Mouse (Mus musculus): ENCODE measurements around the gene Capn13. TPM values are rescaled to one million over a fixed set of nuclear protein-coding genes. Genes with fewer than 3 reads are reported as not detected.

Capn13 gene
- polyA plus RNA-seq, 1 experiment from 2014 or later: not detected

GRCm38 (mm10) chr17:73323981-73324380 lies 76.7 kb downstream of the Capn13 start:
- 66% methylated on average over 3 of the region's 3 CpGs for WGBS
- H3K4me3 ChIP-seq (ENCODE audit: low read depth, low read length): no peak overlapping the region
- H3K36me3 ChIP-seq (ENCODE audit: control insufficient read depth, insufficient read depth, low read length): no peaks in the 10 kb centered on the region
- H3K27me3 ChIP-seq (replicated peaks; ENCODE audit: control insufficient read depth, insufficient read depth, low read length): no peaks in the 10 kb centered on the region
- H3K9ac ChIP-seq (ENCODE audit: low read depth, low read length): no peak overlapping the region
- no peaks in the 10 kb centered on the region for H3K9me3 ChIP-seq (ENCODE audit: control insufficient read depth, low read length)
- DNase-seq (ENCODE audit: low spot score) (no peak), ATAC-seq (replicated peaks; ENCODE audit: low FRiP score) (no peak)
- no peak overlapping the region for H3K27ac ChIP-seq (ENCODE audit: low read depth, low read length)
- H3K4me2 ChIP-seq: no peak overlapping the region
- H3K4me1 ChIP-seq (replicated peaks; ENCODE audit: control insufficient read depth, insufficient read depth, low read length): no peaks in the 10 kb centered on the region

GRCm38 (mm10) chr17:73314786-73315185 lies 85.9 kb downstream of the Capn13 start:
- Histone ChIP-seq H3K4me1 (replicated peaks; ENCODE audit: control insufficient read depth, insufficient read depth, low read length) (no peaks in the 10 kb centered on the region), H3K4me2 (no peak overlapping the region), H3K9ac (ENCODE audit: low read depth, low read length) (no peak overlapping the region), H3K9me3 (ENCODE audit: control insufficient read depth, low read length) (no peaks in the 10 kb centered on the region), H3K36me3 (ENCODE audit: control insufficient read depth, insufficient read depth, low read length) (no peaks in the 10 kb centered on the region), H3K27me3 (replicated peaks; ENCODE audit: control insufficient read depth, insufficient read depth, low read length) (no peaks in the 10 kb centered on the region), H3K4me3 (ENCODE audit: low read depth, low read length) (no peak overlapping the region), H3K27ac (ENCODE audit: low read depth, low read length) (no peak overlapping the region)
- 92% methylated on average over 13 of the region's 13 CpGs for WGBS
- no peak for ATAC-seq (replicated peaks; ENCODE audit: low FRiP score)
- DNase-seq (ENCODE audit: low spot score): no peak

GRCm38 (mm10) chr17:73311491-73311890 lies 89.2 kb downstream of the Capn13 start:
- WGBS: 87% methylated on average over 5 of the region's 5 CpGs
- H3K4me2 ChIP-seq: no peak overlapping the region
- no peak overlapping the region for H3K27ac ChIP-seq (ENCODE audit: low read depth, low read length)
- H3K27me3 ChIP-seq (replicated peaks; ENCODE audit: control insufficient read depth, insufficient read depth, low read length): no peaks in the 10 kb centered on the region
- ATAC-seq (replicated peaks; ENCODE audit: low FRiP score) (no peak), DNase-seq (ENCODE audit: low spot score) (no peak)
- H3K4me3 ChIP-seq (ENCODE audit: low read depth, low read length): no peak overlapping the region
- H3K9me3 ChIP-seq (ENCODE audit: control insufficient read depth, low read length): no peaks in the 10 kb centered on the region
- no peaks in the 10 kb centered on the region for H3K4me1 ChIP-seq (replicated peaks; ENCODE audit: control insufficient read depth, insufficient read depth, low read length)
- no peak overlapping the region for H3K9ac ChIP-seq (ENCODE audit: low read depth, low read length)
- H3K36me3 ChIP-seq (ENCODE audit: control insufficient read depth, insufficient read depth, low read length): no peaks in the 10 kb centered on the region

GRCm38 (mm10) chr17:73308691-73309090 lies 92.0 kb downstream of the Capn13 start:
- H3K9me3 ChIP-seq (ENCODE audit: control insufficient read depth, low read length): no peaks in the 10 kb centered on the region
- ATAC-seq (replicated peaks; ENCODE audit: low FRiP score) (no peak), DNase-seq (ENCODE audit: low spot score) (no peak)
- no peaks in the 10 kb centered on the region for H3K4me1 ChIP-seq (replicated peaks; ENCODE audit: control insufficient read depth, insufficient read depth, low read length)
- no peak overlapping the region for H3K4me3 ChIP-seq (ENCODE audit: low read depth, low read length)
- H3K36me3 ChIP-seq (ENCODE audit: control insufficient read depth, insufficient read depth, low read length): no peaks in the 10 kb centered on the region
- peaks cover 2% of the 10 kb centered on the region; the same call in 1 of the 2 replicates for H3K27me3 ChIP-seq (replicated peaks; ENCODE audit: control insufficient read depth, insufficient read depth, low read length)
- H3K27ac ChIP-seq (ENCODE audit: low read depth, low read length): no peak overlapping the region
- H3K4me2 ChIP-seq: no peak overlapping the region
- no peak overlapping the region for H3K9ac ChIP-seq (ENCODE audit: low read depth, low read length)
- 75% methylated on average over 4 of the region's 4 CpGs for WGBS

DNA sequence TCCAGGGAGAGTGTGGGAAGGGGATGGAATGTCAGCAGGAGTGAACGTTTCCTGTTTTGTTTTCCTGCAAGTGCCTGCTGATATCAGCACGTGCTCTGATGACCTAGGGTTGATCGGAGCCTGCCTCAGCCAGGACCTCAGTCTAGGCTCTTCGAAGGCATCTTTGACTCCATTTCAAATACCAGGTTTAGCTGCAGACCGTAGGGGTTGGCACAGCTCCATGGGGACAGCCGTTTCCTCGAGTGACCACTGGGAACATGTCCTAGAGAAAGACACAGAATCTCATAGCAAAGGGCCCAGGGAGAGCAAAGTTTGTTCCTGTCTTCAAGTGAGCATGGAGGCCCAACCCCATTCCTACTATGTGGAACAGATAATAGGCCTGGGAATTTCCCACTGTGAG lies 94.0 kb downstream of the Capn13 start:
- H3K9ac ChIP-seq (ENCODE audit: low read depth, low read length): no peak overlapping the region
- H3K27me3 ChIP-seq (replicated peaks; ENCODE audit: control insufficient read depth, insufficient read depth, low read length): peaks cover 5% of the 10 kb centered on the region; the same call in 1 of the 2 replicates
- 56% methylated on average over 7 of the region's 7 CpGs for WGBS
- H3K4me2 ChIP-seq: no peak overlapping the region
- no peak overlapping the region for H3K4me3 ChIP-seq (ENCODE audit: low read depth, low read length)
- no peak for ATAC-seq (replicated peaks; ENCODE audit: low FRiP score)
- H3K36me3 ChIP-seq (ENCODE audit: control insufficient read depth, insufficient read depth, low read length): no peaks in the 10 kb centered on the region
- DNase-seq (ENCODE audit: low spot score): no peak
- H3K27ac ChIP-seq (ENCODE audit: low read depth, low read length): no peak overlapping the region
- no peaks in the 10 kb centered on the region for H3K9me3 ChIP-seq (ENCODE audit: control insufficient read depth, low read length)
- H3K4me1 ChIP-seq (replicated peaks; ENCODE audit: control insufficient read depth, insufficient read depth, low read length): no peaks in the 10 kb centered on the region

- peak; percentile 37 for DNase-seq (ENCODE audit: low spot score)
- no peaks in the 10 kb centered on the region for H3K9me3 ChIP-seq (ENCODE audit: control insufficient read depth, low read length)
- WGBS: 51% methylated on average over 9 of the region's 9 CpGs
- no peaks in the 10 kb centered on the region for H3K36me3 ChIP-seq (ENCODE audit: control insufficient read depth, insufficient read depth, low read length)
- H3K4me2 ChIP-seq: no peak overlapping the region
- H3K4me1 ChIP-seq (replicated peaks; ENCODE audit: control insufficient read depth, insufficient read depth, low read length): no peaks in the 10 kb centered on the region
- no peak for ATAC-seq (replicated peaks; ENCODE audit: low FRiP score)
- H3K9ac ChIP-seq (ENCODE audit: low read depth, low read length): no peak overlapping the region
- H3K27ac ChIP-seq (ENCODE audit: low read depth, low read length): no peak overlapping the region
- peaks cover 5% of the 10 kb centered on the region; the same call in 1 of the 2 replicates for H3K27me3 ChIP-seq (replicated peaks; ENCODE audit: control insufficient read depth, insufficient read depth, low read length)
- no peak overlapping the region for H3K4me3 ChIP-seq (ENCODE audit: low read depth, low read length)
Measured at GRCm38 (mm10) chr17:73305622-73306021, 95.0 kb downstream of the Capn13 start.

GRCm38 (mm10) chr17:73304086-73304812 lies 96.4 kb downstream of the Capn13 start:
- H3K9ac ChIP-seq (ENCODE audit: low read depth, low read length): no peak overlapping the region
- H3K9me3 ChIP-seq (ENCODE audit: control insufficient read depth, low read length): no peaks in the 10 kb centered on the region
- peaks cover 5% of the 10 kb centered on the region; the same call in 1 of the 2 replicates for H3K27me3 ChIP-seq (replicated peaks; ENCODE audit: control insufficient read depth, insufficient read depth, low read length)
- H3K4me3 ChIP-seq (ENCODE audit: low read depth, low read length): no peak overlapping the region
- no peaks in the 10 kb centered on the region for H3K36me3 ChIP-seq (ENCODE audit: control insufficient read depth, insufficient read depth, low read length)
- no peak overlapping the region for H3K4me2 ChIP-seq
- H3K27ac ChIP-seq (ENCODE audit: low read depth, low read length): no peak overlapping the region
- no peaks in the 10 kb centered on the region; the same call in 1 of the 2 replicates for H3K4me1 ChIP-seq (replicated peaks; ENCODE audit: control insufficient read depth, insufficient read depth, low read length)
- DNase-seq (ENCODE audit: low spot score) (no peak), ATAC-seq (replicated peaks; ENCODE audit: low FRiP score) (no peak)
- WGBS: 34% methylated on average over 19 of the region's 19 CpGs

- Histone ChIP-seq H3K27me3 (replicated peaks; ENCODE audit: control insufficient read depth, insufficient read depth, low read length) (peaks cover 5% of the 10 kb centered on the region; the same call in 1 of the 2 replicates), H3K4me3 (ENCODE audit: low read depth, low read length) (no peak overlapping the region), H3K27ac (ENCODE audit: low read depth, low read length) (no peak overlapping the region), H3K4me2 (no peak overlapping the region), H3K9me3 (ENCODE audit: control insufficient read depth, low read length) (no peaks in the 10 kb centered on the region), H3K4me1 (replicated peaks; ENCODE audit: control insufficient read depth, insufficient read depth, low read length) (no peaks in the 10 kb centered on the region; the same call in 1 of the 2 replicates), H3K36me3 (ENCODE audit: control insufficient read depth, insufficient read depth, low read length) (no peaks in the 10 kb centered on the region), H3K9ac (ENCODE audit: low read depth, low read length) (no peak overlapping the region)
- ATAC-seq (replicated peaks; ENCODE audit: low FRiP score): no peak
- no peak for DNase-seq (ENCODE audit: low spot score)
- 54% methylated on average over 13 of the region's 13 CpGs for WGBS
Measured at GRCm38 (mm10) chr17:73303676-73304075, 97.0 kb downstream of the Capn13 start.

- DNase-seq (ENCODE audit: low spot score): peak; percentile 52
- Histone ChIP-seq H3K9ac (ENCODE audit: low read depth, low read length) (no peak overlapping the region), H3K4me2 (no peak overlapping the region), H3K27me3 (replicated peaks; ENCODE audit: control insufficient read depth, insufficient read depth, low read length) (peaks cover 5% of the 10 kb centered on the region; the same call in 1 of the 2 replicates), H3K4me3 (ENCODE audit: low read depth, low read length) (no peak overlapping the region), H3K9me3 (ENCODE audit: control insufficient read depth, low read length) (no peaks in the 10 kb centered on the region), H3K27ac (ENCODE audit: low read depth, low read length) (no peak overlapping the region), H3K36me3 (ENCODE audit: control insufficient read depth, insufficient read depth, low read length) (no peaks in the 10 kb centered on the region), H3K4me1 (replicated peaks; ENCODE audit: control insufficient read depth, insufficient read depth, low read length) (no peaks in the 10 kb centered on the region; the same call in 1 of the 2 replicates)
- whole genome bisulfite sequencing: 24% methylated on average over 5 of the region's 5 CpGs
- ATAC-seq (replicated peaks; ENCODE audit: low FRiP score): 0 out of 2 replicates have a peak, but pooled peaks have one; percentile 25
Measured at GRCm38 (mm10) chr17:73303217-73303616, 97.4 kb downstream of the Capn13 start.
